Mouse (Mus musculus): ENCODE data around the gene Ampd2. TPM values are rescaled to one million over a fixed set of nuclear protein-coding genes. Genes with fewer than 3 reads are reported as not detected.

The Ampd2 gene
- total and polyA plus RNA-seq, 3 experiments: 4.1 to 26.3 (median 4.6) TPM

GRCm38 (mm10) chr3:108089916-108090315, 3.5 kb upstream of the Ampd2 start:
- TF ChIP-seq EP300 (IDR thresholded peaks at IDR 0.05; ENCODE audit: insufficient read depth, low read depth, low read length) (no peak), CTCF (IDR thresholded peaks at IDR 0.05) (no peak), POLR2A (IDR thresholded peaks at IDR 0.05; ENCODE audit: insufficient read depth, low read depth, low read length) (no peak)
- H3K9ac ChIP-seq (ENCODE audit: low read depth, low read length): no peak overlapping the region
- DNase-seq: no peak
- no peak overlapping the region for H3K4me3 ChIP-seq
- WGBS: 52% methylated on average over 2 of the region's 2 CpGs
- H3K27me3 ChIP-seq (ENCODE audit: control insufficient read depth, insufficient read depth, low read length): no peaks in the 10 kb centered on the region
- 0 out of 2 replicates have a peak, but pooled peaks cover 2% of the 10 kb centered on the region for H3K4me1 ChIP-seq (ENCODE audit: control insufficient read depth, insufficient read depth, low read length)
- H3K79me2 ChIP-seq (replicated peaks; ENCODE audit: control insufficient read depth, insufficient read depth, low read length): no peaks in the 10 kb centered on the region
- intact Hi-C loops (cut with DNase I): no loop called here
- H3K36me3 ChIP-seq (ENCODE audit: control insufficient read depth, insufficient read depth, low read length): no peaks in the 10 kb centered on the region
- H3K27ac ChIP-seq: no peak overlapping the region

DNA sequence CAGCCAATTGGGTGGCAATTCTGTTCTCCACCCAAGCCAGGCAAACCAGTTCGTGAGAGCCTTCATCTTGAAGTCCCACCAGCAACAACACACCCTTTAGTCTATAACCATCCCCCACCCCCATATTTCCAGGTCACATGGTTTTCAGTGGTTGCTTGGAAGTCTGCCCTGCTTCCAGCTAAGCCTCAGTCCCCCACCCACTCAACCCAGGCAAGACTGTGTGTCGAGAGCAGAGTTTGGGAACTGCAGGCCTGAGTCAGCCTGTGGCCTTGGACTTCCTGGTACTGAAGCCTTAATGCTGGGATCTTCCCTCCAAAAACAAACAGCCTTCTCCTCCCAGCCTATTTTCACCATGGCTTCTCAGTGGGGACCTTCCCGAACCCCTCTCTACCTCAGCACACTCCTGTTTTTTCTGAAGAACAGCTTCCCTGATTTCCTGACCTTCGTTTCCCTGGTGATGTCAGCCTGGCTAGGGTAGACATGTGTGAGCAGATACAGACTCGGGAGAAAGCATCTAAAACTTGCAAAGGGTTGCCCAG, 2.5 kb upstream of the Ampd2 start:
- 53% methylated on average over 5 of the region's 5 CpGs for WGBS
- Histone ChIP-seq H3K4me1 (ENCODE audit: control insufficient read depth, insufficient read depth, low read length) (peaks cover 9% of the 10 kb centered on the region; the same call in 1 of the 2 replicates), H3K9ac (ENCODE audit: low read depth, low read length) (no peak overlapping the region), H3K27ac (no peak overlapping the region), H3K27me3 (ENCODE audit: control insufficient read depth, insufficient read depth, low read length) (no peaks in the 10 kb centered on the region), H3K4me3 (no peak overlapping the region), H3K36me3 (ENCODE audit: control insufficient read depth, insufficient read depth, low read length) (no peaks in the 10 kb centered on the region), H3K79me2 (replicated peaks; ENCODE audit: control insufficient read depth, insufficient read depth, low read length) (no peaks in the 10 kb centered on the region)
- DNase-seq: no peak
- intact Hi-C loops (cut with DNase I): no loop called here
- TF ChIP-seq POLR2A (IDR thresholded peaks at IDR 0.05; ENCODE audit: insufficient read depth, low read depth, low read length) (no peak), CTCF (IDR thresholded peaks at IDR 0.05) (no peak), EP300 (IDR thresholded peaks at IDR 0.05; ENCODE audit: insufficient read depth, low read depth, low read length) (no peak)

GRCm38 (mm10) chr3:108087329-108087728, 878 bp upstream of the Ampd2 start:
- no peaks in the 10 kb centered on the region for H3K79me2 ChIP-seq (replicated peaks; ENCODE audit: control insufficient read depth, insufficient read depth, low read length)
- H3K27ac ChIP-seq: peak overlapping the region; percentile 95
- TF ChIP-seq POLR2A (IDR thresholded peaks at IDR 0.05; ENCODE audit: insufficient read depth, low read depth, low read length): no peak
- no peak for TF ChIP-seq EP300 (IDR thresholded peaks at IDR 0.05; ENCODE audit: insufficient read depth, low read depth, low read length)
- no peak for TF ChIP-seq CTCF (IDR thresholded peaks at IDR 0.05)
- intact Hi-C loops (cut with DNase I): no loop called here
- H3K9ac ChIP-seq (ENCODE audit: low read depth, low read length): no peak overlapping the region
- peaks cover 10% of the 10 kb centered on the region; the same call in 1 of the 2 replicates for H3K4me1 ChIP-seq (ENCODE audit: control insufficient read depth, insufficient read depth, low read length)
- H3K27me3 ChIP-seq (ENCODE audit: control insufficient read depth, insufficient read depth, low read length): no peaks in the 10 kb centered on the region
- DNase-seq: no peak
- WGBS: 82% methylated on average over 3 of the region's 3 CpGs
- H3K36me3 ChIP-seq (ENCODE audit: control insufficient read depth, insufficient read depth, low read length): no peaks in the 10 kb centered on the region
- H3K4me3 ChIP-seq: no peak overlapping the region

DNA sequence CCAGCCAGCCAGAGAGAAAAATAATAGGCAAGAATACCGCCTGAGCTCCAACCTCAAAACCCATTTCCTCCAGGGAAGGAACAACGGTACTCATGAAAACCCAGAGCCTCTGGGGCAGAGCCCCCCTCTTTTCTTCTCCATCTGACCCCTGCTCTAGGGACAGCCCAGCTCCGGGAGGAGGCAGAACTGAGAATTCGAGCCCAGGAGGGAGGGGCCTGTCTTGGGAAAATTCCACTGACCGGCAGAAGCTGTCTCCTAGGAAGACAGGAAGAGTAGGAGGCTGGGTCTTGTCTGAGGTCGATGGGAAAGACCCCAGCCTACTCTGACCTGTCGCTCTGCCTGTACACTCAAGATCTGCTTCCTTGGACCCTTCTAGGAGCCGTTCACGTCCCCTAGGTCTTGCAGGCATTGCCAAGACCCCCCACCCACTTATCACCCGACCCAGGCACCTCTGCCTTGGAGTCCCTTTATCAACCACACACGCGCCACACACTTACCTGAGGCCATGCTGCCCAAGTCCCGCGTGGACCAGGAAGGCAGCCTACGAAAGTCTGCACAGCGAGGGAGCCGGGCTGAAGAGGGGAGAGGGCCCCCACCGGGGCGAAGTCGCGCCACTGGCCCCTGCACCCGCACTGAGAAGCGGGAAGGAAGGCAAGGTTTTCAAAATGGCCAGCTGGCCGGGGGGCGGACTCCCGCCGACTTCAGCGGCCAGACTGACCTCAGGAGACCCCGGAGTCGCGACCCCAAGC, 556 bp downstream of the Ampd2 start:
- intact Hi-C loops (cut with DNase I): loop anchor here (2.0 kb wide), 1 partner anchor 61 kb away; the partner anchor contains the start of gene Gnai3
- Histone ChIP-seq H3K9ac (ENCODE audit: low read depth, low read length) (peak overlapping the region; percentile 74), H3K79me2 (replicated peaks; ENCODE audit: control insufficient read depth, insufficient read depth, low read length) (no peaks in the 10 kb centered on the region), H3K4me3 (peak overlapping the region; percentile 56), H3K4me1 (ENCODE audit: control insufficient read depth, insufficient read depth, low read length) (peaks cover 10% of the 10 kb centered on the region; the same call in 1 of the 2 replicates), H3K36me3 (ENCODE audit: control insufficient read depth, insufficient read depth, low read length) (no peaks in the 10 kb centered on the region), H3K27ac (peak overlapping the region; percentile 95), H3K27me3 (ENCODE audit: control insufficient read depth, insufficient read depth, low read length) (no peaks in the 10 kb centered on the region)
- TF ChIP-seq POLR2A (IDR thresholded peaks at IDR 0.05; ENCODE audit: insufficient read depth, low read depth, low read length) (peak; percentile 74), CTCF (IDR thresholded peaks at IDR 0.05) (no peak)
- WGBS: under 1% methylated on average over 31 of the region's 31 CpGs
- peak; percentile 88 to 91 for DNase-seq

- H3K4me1 ChIP-seq (ENCODE audit: control insufficient read depth, insufficient read depth, low read length): peaks cover 10% of the 10 kb centered on the region; the same call in 1 of the 2 replicates
Measured at GRCm38 (mm10) chr3:108085281-108085720, 1.1 kb downstream of the Ampd2 start.

More at GRCm38 (mm10) chr3:108085281-108085720, 1.1 kb downstream of the Ampd2 start:
- peak; percentile 95 to 96 for DNase-seq
- Histone ChIP-seq H3K27me3 (ENCODE audit: control insufficient read depth, insufficient read depth, low read length) (no peaks in the 10 kb centered on the region), H3K79me2 (replicated peaks; ENCODE audit: control insufficient read depth, insufficient read depth, low read length) (no peaks in the 10 kb centered on the region), H3K9ac (ENCODE audit: low read depth, low read length) (peak overlapping the region; percentile 60), H3K4me3 (peak overlapping the region; percentile 56), H3K36me3 (ENCODE audit: control insufficient read depth, insufficient read depth, low read length) (no peaks in the 10 kb centered on the region), H3K27ac (peak overlapping the region; percentile 95)
- intact Hi-C loops (cut with DNase I): loop anchor here (2.0 kb wide), 1 partner anchor 62 kb away; the partner anchor contains the start of gene Gnai3
- peak; percentile 34 for TF ChIP-seq CTCF (IDR thresholded peaks at IDR 0.05)
- 0 out of 2 replicates have a peak, but pooled peaks have one; percentile 50 for TF ChIP-seq EP300 (IDR thresholded peaks at IDR 0.05; ENCODE audit: insufficient read depth, low read depth, low read length)
- peak; percentile 54; the same call in 1 of the 2 replicates for TF ChIP-seq POLR2A (IDR thresholded peaks at IDR 0.05; ENCODE audit: insufficient read depth, low read depth, low read length)
- WGBS: 6% methylated on average over 14 of the region's 14 CpGs

All from heart, adult 2 months (tissue).